Mouse (Mus musculus) heart, embryonic 14.5 days (tissue): Measurements from ENCODE around the gene Ccl20. TPM values are rescaled to one million over a fixed set of nuclear protein-coding genes. Genes with fewer than 3 reads are reported as not detected.

Experiments used
- ATAC-seq: fragments of 200-750 bp; cut with Nextera tagmentation; 2 replicates; pipeline ENCODE4 v1.8.0; 2017; ENCODE audit warnings: low read depth, moderate TSS enrichment; ENCODE audit not compliant: insufficient number of reproducible peaks, insufficient read depth, low FRiP score
- H3K27ac ChIP-seq, 2 experiments: fragments of 200-500 bp in 1 of 2; fragments of 300-500 bp in 1 of 2; sonication (generic) in 1 of 2; replicated peaks in 1 of 2; 2 replicates each; pipeline ENCODE4 v1.5.1; 2012 to 2014; ENCODE audit warnings: low read depth in 2 of 2, low read length in 2 of 2, control low read depth in 1 of 2, mild to moderate bottlenecking in 1 of 2, mixed read lengths in 1 of 2; ENCODE audit not compliant: control insufficient read depth in 1 of 2, insufficient read depth in 1 of 2
- H3K27me3 ChIP-seq: fragments of 300-500 bp; sonication (generic); 2 replicates; pipeline ENCODE4 v1.6.1; 2014; ENCODE audit warnings: mild to moderate bottlenecking, low read length, control low read depth; ENCODE audit not compliant: control insufficient read depth, insufficient read depth
- H3K36me3 ChIP-seq: fragments of 300-500 bp; sonication (generic); 2 replicates; pipeline ENCODE4 v1.6.1; 2014; ENCODE audit warnings: mild to moderate bottlenecking, control low read depth, low read length, mixed read lengths; ENCODE audit not compliant: control insufficient read depth, insufficient read depth
- H3K4me1 ChIP-seq, 2 experiments: fragments of 200-500 bp in 1 of 2; fragments of 300-500 bp in 1 of 2; sonication (generic) in 1 of 2; 2 replicates each; pipeline ENCODE4 v1.6.1; 2012 to 2014; ENCODE audit warnings: low read length in 2 of 2, control low read depth in 1 of 2, mixed read lengths in 1 of 2; ENCODE audit not compliant: control insufficient read depth in 2 of 2, insufficient read depth in 2 of 2
- H3K4me2 ChIP-seq: fragments of 300-500 bp; sonication (generic); 2 replicates; pipeline ENCODE4 v1.6.1; 2014; ENCODE audit warnings: mild to moderate bottlenecking, low read length
- H3K4me3 ChIP-seq, 2 experiments: fragments of 200-500 bp in 1 of 2; fragments of 300-500 bp in 1 of 2; sonication (generic) in 1 of 2; 2 replicates each; pipeline ENCODE4 v1.5.1; 2012 to 2014; ENCODE audit warnings: low read length in 2 of 2, mild to moderate bottlenecking in 2 of 2, control low read depth in 1 of 2, low read depth in 1 of 2, moderate library complexity in 1 of 2; ENCODE audit not compliant: control insufficient read depth in 1 of 2, insufficient read depth in 1 of 2
- H3K9ac ChIP-seq: fragments of 300-500 bp; sonication (generic); 2 replicates; pipeline ENCODE4 v1.6.1; 2014; ENCODE audit warnings: mild to moderate bottlenecking, low read length
- H3K9me3 ChIP-seq: fragments of 300-500 bp; sonication (generic); 2 replicates; pipeline ENCODE4 v1.6.1; 2016; ENCODE audit warnings: low read length, control low read depth; ENCODE audit not compliant: control insufficient read depth
- WGBS: fragments of 180-500 bp; shearing (Covaris S2); extraction: QIAGEN DNeasy Blood & Tissue Kit; methylation state at CpG from one replicate; pipeline ENCODE4 v1.1.7; 2014; 5-methylcytosine and 5-hydroxymethylcytosine counted together
- polyA plus RNA-seq: library from polyadenylated mRNA; unstranded; fragments of >200 nt; fragmentation: Nextera tagmentation; extraction: Ambion mirVana; gene quantifications from 2 replicates; pipeline ENCODE4 v1.2.1, GENCODE M21; 2014

The Ccl20 gene
- polyA plus RNA-seq, 1 experiment from 2014 or later = 0.36 TPM

DNA sequence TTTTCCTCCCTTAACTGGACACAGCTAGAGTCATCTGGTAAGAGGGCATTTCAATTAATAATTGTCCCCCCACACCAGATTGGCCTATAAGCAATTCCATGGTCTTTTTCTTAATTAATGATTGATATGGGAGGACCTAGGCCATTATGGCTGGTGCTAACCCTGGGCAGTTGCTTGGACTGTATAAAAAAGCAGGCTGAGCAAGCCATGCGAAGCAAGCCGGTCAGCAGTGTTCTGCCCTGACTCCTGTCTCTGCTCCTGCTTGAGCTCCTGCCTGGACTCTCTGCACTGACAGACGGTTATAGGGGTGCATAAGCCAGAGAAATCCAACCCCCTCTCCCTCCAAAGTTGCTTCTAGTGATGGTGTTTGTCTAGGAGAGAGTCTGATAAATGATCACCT, 45.1 kb downstream of the Ccl20 start:
- H3K9ac ChIP-seq = no peak overlapping the region
- H3K36me3 ChIP-seq = no peaks in the 10 kb centered on the region
- H3K4me2 ChIP-seq = no peak overlapping the region
- H3K4me1 ChIP-seq = peaks cover 0 to 3% of the 10 kb centered on the region in 2 experiments; a peak in 2 of 4 replicates
- no peak for ATAC-seq
- WGBS = 77% methylated on average over 3 of the region's 3 CpGs
- H3K27me3 ChIP-seq = no peaks in the 10 kb centered on the region
- H3K9me3 ChIP-seq = no peaks in the 10 kb centered on the region
- no peak overlapping the region for H3K27ac ChIP-seq
- no peak overlapping the region for H3K4me3 ChIP-seq

DNA sequence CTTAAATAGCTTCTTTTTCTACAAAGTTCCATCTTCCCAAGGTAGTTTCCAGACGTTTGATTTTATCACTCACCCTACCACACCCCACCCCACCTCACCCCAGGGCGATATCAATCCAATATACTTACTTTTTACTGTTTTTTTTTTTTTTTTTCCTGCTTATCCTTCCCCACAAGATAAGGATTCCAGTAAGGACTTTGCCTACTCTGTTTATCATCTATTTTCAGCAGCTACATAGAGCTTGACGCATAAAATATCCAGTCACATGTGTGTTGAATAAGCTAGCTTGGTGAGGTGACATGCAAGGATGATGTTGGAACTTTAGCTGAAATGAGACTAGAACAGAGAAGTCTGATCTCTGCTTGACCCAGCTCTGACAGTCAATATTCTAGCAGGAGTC, 47.5 kb downstream of the Ccl20 start:
- Histone ChIP-seq H3K27me3 (no peaks in the 10 kb centered on the region), H3K4me1 (peaks cover 0 to 3% of the 10 kb centered on the region in 2 experiments; a peak in 2 of 4 replicates), H3K9me3 (no peaks in the 10 kb centered on the region), H3K27ac (no peak overlapping the region), H3K4me2 (no peak overlapping the region), H3K4me3 (no peak overlapping the region), H3K36me3 (no peaks in the 10 kb centered on the region), H3K9ac (no peak overlapping the region)
- 42% methylated on average over 3 of the region's 3 CpGs for WGBS
- ATAC-seq = no peak

Other genes with a start within 250 kb of the Ccl20 start
- not detected in 2 replicates for gene A030005L19Rik, start 203.4 kb upstream of the Ccl20 start, polyA plus RNA-seq
- not detected in 2 replicates for gene A030014E15Rik, start 191.8 kb upstream of the Ccl20 start, polyA plus RNA-seq
- not detected in 2 replicates for gene Gm6217, start 185.4 kb upstream of the Ccl20 start, polyA plus RNA-seq
- gene A030003K21Rik, start 173.4 kb upstream of the Ccl20 start, polyA plus RNA-seq = not detected in 2 replicates
- not detected in 2 replicates for gene Gm7544, start 160.8 kb upstream of the Ccl20 start, polyA plus RNA-seq
- gene Gm47955, start 156.5 kb upstream of the Ccl20 start, polyA plus RNA-seq = not detected in 2 replicates
- not detected in 2 replicates for gene Gm47959, start 116.2 kb upstream of the Ccl20 start, polyA plus RNA-seq
- gene Slc19a3, start 78.3 kb upstream of the Ccl20 start, polyA plus RNA-seq = 2.4 and 2.7 TPM in 2 replicates
- gene Krtap28-10, start 74.3 kb upstream of the Ccl20 start, polyA plus RNA-seq = not detected in 2 replicates
- not detected in 2 replicates for gene Gm47969, start 71.8 kb upstream of the Ccl20 start, polyA plus RNA-seq
- gene A030005K14Rik, start 57.4 kb upstream of the Ccl20 start, polyA plus RNA-seq = not detected in 2 replicates
- gene Krtap28-13, start 55.8 kb upstream of the Ccl20 start, polyA plus RNA-seq = not detected in 2 replicates
- 0.20 TPM in 1 of 2 replicates, not detected in the other for gene Daw1, start 43.0 kb downstream of the Ccl20 start, polyA plus RNA-seq